Mouse (Mus musculus) monocyte, adult 5-6 weeks (primary cell): ENCODE results near the gene Flnb. TPM values are rescaled to one million over a fixed set of nuclear protein-coding genes. Genes with fewer than 3 reads are reported as not detected.

Source experiments
- ATAC-seq: fragments of 153-309, 156-312 bp; replicated peaks from 2 replicates; pipeline ENCODE4 v1.8.0; 2017; ENCODE audit warnings: mild to moderate bottlenecking; ENCODE audit not compliant: low TSS enrichment, insufficient number of reproducible peaks, severe bottlenecking, poor library complexity, low FRiP score
- total RNA-seq: library from RNA; stranded (forward); fragments of 200-1000, 200-491, 200-594 nt; gene quantifications from 3 replicates; pipeline ENCODE4 v1.2.3, GENCODE M21; 2017

Flnb gene
- total RNA-seq, 1 experiment from 2014 or later = 8.0 TPM

- ATAC-seq = no peak
Measured at GRCm38 (mm10) chr14:7822693-7823092, 4.9 kb downstream of the Flnb start.

DNA sequence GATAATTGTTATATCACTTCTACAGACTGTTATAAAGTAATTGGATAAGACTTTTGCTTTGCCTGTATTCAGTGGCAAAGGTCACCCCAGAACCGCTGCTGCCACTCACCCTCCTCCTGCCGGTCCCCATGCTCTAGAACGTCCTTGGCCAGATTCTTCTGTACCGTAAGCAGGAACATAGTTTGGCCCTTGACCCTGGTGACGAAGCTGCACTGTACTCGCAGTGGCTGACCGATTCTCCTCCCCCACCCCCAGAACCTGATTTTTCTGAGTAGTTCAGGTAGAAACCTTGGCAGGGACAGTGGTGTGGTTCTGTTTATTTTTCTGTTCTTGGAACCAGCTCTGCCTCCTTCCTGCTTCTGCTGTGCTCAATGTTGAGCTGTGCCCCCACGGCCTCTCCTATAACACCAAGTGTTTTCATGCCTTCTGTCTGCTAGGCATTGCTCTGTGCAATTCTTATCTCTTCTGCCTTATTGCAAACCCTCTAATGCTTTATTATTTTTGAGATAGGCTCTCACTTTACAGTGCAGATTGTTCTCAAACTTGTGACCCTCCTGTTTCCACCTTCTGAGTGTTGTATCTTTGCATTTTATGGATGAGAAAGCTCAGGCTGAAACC is 7.0 kb downstream of the Flnb start:
- no peak for ATAC-seq

DNA sequence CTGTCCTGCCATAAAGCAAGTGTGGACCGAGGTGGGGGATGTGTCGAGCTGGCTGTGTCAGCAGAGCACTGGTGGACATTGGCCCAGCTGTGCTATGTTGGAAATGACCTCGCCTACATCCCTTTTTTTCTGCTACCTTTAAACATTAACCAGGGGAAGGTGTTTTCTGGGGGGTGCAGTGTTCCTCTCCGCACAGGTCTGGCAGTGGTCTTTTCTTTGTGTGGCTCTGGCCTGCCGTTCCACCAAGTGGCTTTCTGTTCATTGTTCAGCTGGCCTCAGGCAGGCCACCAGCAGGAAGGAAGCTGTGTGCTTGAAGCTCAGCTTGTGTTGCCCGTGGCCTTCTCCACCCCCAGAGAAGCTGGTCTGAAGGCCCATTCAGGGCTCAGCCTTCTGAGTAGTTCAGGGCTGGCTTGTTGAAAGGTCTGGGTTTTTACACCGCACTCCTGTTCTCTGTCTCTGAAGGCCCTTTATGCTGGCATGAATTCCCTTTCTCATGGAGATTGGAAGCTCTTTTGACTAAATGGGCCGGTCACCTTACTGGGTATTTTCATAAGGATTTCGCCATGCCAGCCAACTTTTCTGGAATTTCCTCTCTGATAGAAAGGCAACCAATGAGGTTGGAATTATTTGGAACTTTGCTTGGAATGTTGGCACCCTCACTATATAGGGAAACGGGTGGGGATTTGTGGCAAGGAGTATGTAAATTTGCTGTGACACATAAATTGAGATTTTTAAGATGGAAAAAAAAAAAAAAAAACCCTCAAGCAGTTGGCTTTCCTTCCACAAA is 8.6 kb downstream of the Flnb start:
- ATAC-seq = no peak

- ATAC-seq = no peak
Measured at GRCm38 (mm10) chr14:7829181-7829580, 11.4 kb downstream of the Flnb start.

- no peak for ATAC-seq
Measured at GRCm38 (mm10) chr14:7831770-7832439, 14.1 kb downstream of the Flnb start.

DNA sequence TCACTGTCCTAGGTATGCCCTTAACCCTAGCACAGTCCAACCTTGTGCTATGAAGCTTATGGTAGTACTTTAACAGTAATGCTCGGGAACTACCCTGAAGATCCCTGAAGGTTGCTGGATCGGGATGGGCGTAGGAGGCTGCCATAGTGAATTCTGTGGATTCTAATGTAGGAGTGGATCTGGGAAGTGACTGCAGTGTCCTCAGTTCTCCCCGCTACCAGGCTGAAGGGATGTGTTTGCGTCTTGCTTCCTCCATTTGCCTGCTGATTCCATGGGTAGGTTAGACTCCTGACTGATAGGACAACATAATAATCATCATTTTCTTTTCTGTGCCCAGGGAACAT is 14.7 kb downstream of the Flnb start:
- no peak for ATAC-seq

GRCm38 (mm10) chr14:7833458-7833857 is 15.7 kb downstream of the Flnb start:
- no peak for ATAC-seq

DNA sequence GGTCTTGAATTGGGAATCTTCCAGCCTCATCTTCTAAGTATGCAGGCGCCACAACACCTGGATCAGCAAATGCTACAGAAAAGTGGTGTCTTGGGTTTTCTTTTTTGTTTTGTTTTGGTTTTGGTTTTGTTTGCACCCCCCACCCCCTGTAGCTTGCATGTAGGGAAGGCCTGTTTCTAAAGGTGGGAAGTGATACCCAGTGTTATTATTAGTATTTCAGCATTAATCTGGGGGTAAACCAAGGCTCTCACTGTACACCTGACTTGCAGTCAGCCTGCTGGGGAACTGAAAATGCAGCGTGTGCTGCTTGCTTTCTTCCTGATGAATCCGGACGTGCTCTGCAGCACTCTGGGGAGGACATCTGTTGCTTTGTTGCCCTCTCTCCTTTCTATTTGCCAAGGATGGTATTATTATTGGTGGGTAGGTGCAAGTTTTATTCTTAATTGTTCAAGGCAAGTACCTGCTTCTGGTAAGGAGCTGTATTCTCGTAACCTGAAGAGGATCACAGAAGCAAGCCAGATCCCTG is 20.9 kb downstream of the Flnb start:
- no peak for ATAC-seq

- no peak for ATAC-seq
Measured at GRCm38 (mm10) chr14:7839950-7840514, 22.3 kb downstream of the Flnb start.

- no peak for ATAC-seq
Measured at GRCm38 (mm10) chr14:7842631-7843332, 25.0 kb downstream of the Flnb start.

DNA sequence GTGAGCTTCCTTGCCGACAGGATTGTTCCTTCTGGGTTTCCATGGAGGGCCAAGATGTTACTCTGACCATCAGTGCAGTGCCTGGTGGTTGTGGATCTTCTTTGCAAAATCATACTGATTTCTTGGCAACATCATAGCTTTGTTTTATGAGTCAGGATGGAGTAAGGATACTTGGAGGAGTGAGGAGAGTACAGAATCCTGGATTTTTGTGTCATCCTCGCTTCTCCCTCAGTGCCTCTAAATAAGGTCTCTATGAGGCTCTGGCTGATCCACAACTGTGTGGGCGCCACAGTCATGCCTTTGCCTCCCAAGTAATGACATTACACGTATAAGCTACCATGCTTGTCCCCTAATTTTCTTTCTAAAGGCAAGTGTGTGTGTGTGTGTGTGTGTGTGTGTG is 28.9 kb downstream of the Flnb start:
- ATAC-seq = no peak

DNA sequence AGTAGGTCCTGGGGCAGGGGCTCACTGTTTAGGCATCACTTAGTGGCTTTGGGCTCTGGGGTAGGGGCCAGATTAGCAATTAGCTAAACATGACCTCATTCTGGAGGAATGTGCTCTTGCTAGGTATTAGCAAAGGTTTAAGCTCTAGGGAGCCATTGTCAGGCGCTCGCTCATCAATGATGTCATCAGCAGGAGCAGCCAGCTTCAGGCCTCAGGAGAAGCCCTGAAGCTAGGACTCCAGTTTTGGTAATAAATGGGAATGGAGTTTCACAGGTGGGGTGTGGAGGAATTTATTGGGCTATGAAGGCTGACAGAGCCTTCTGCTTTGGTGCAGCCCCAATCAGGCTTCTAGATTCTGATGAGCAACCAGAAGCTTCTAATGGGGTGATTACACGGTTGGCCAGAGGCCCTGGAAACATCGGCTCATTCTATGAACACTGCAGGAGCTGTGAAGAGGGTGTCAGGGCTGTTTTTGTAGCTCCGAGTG is 30.0 kb downstream of the Flnb start:
- ATAC-seq = no peak

DNA sequence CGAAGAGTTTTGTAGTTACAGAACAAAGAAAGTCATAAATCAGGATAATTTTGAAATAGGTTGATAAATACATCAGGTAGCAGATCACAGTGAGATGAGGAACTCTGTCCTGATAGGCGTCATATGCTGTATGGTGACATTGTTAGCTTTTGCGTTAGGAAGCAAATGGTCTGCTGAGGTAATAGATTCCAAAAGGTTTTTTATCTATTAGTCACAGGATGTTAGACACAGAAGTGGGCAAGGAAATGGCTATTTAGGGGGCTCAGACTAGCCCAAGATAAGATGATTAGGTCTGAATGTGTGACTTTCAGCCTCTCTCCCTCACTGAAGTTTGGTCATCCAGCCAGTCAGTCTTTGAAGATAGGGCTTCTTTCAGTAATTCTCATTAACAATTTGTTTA is 33.2 kb downstream of the Flnb start:
- ATAC-seq = no peak

GRCm38 (mm10) chr14:7851543-7852065 is 33.8 kb downstream of the Flnb start:
- no peak for ATAC-seq

- no peak for ATAC-seq
Measured at GRCm38 (mm10) chr14:7853691-7854090, 35.9 kb downstream of the Flnb start.

GRCm38 (mm10) chr14:7854366-7854765 is 36.6 kb downstream of the Flnb start:
- no peak for ATAC-seq

DNA sequence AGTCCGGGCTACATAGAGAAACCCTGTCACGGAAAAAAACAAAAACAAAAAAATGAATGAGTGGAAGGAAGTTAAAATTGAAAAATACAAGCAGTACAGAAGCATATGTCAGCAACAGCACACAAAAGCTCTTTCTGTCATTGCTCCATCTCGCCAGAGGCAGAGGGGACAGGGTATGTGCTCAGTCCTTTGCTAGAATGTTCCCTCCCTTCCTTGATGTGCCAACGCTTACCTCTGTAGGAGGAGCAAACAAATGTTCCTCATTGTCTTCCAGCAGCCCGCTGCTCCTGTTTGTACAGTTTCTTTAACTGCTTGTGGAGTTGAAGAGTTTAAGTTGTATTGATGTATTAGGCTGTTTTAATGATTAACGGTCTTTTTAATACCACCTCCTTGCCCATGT is 37.3 kb downstream of the Flnb start:
- ATAC-seq = no peak

DNA sequence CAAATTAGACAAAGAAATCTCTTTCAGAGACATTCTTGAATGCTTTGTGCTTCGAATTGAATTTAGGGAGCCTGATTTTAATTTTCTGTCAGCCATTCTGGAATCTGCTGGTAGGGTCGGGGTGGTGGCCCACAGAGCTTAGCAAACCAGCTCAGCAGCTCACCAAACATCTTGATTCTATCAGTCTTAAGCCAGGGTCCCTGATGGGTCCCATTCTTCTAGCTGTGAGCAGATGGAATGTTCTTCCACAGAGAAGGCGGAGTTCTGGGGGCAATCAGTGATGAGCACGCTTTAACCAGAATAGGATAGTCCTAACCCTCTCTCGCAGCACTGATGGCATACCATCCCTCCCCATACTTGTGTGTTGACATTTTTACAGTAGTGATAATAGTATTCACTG is 37.7 kb downstream of the Flnb start:
- no peak for ATAC-seq

DNA sequence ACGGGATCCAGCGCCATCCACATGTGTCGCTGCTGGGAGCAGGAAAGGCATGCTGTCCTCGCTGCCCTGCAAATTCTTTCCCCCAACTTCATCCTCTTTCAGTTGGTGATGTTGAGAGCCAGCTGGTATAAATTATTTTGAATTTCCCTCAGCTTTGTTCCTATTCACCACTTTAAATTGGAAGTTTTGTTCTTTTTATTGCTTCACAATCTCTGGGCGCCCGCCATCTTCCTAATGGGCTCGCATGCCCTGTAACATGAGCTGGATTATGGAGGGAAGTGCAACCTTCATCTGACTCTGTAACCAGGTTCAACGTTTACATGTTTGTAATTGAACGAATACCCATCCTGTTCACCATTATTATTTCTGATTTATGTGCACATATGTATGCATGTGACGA is 38.6 kb downstream of the Flnb start:
- ATAC-seq = no peak
